Mouse (Mus musculus) embryonic stem cell, embryonic (primary cell): ENCODE results near the gene Rabl2.

Source experiments
- CTCF ChIA-PET, 4 experiments: fragments of 300-600 bp in 2 of 4; fragments of 350-600 bp in 2 of 4; sonication (Branson Sonifier 250); formaldehyde crosslinking; loops; one replicate each; lab custom pipeline; 2022; ENCODE audit warnings: inconsistent platforms in 2 of 4; lab: Charles Lee
- POLR2A ChIA-PET, 4 experiments: fragments of 300-600 bp in 2 of 4; fragments of 350-600 bp in 2 of 4; sonication (Branson Sonifier 250); formaldehyde crosslinking; loops; one replicate each; lab custom pipeline; 2022; ENCODE audit warnings: antibody characterized with exemption in 4 of 4, inconsistent platforms in 1 of 4; lab: Charles Lee

The Rabl2 gene

DNA sequence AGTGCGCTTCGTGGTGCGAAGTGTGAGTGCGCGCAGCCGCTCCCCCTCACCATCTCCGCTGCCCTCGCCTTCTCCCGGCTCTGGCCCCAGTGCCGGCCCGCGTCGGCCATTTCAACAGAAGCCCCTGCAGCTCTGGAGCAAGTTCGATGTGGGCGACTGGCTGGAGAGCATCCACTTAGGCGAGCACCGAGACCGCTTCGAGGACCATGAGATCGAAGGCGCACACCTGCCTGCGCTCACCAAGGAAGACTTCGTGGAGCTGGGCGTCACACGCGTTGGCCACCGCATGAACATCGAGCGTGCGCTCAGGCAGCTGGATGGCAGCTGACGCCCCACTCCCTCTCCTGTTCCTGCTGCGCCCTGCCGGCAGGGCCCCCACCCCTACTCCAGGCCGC is 33.7 kb downstream of the Rabl2 start:
- ChIA-PET CTCF (interaction anchor here in 3 of 4 experiments (0.7 to 3.1 kb wide), 5 partner anchors 9 to 105 kb away, joined by 3 to 10 read pairs (median 3); no protein-coding TSS in a partner anchor), POLR2A (interaction anchor here in 2 of 4 experiments (0.7 to 3.6 kb wide), 4 partner anchors 10 to 656 kb away, joined by 4 to 17 read pairs (median 6); no protein-coding TSS in a partner anchor)

DNA sequence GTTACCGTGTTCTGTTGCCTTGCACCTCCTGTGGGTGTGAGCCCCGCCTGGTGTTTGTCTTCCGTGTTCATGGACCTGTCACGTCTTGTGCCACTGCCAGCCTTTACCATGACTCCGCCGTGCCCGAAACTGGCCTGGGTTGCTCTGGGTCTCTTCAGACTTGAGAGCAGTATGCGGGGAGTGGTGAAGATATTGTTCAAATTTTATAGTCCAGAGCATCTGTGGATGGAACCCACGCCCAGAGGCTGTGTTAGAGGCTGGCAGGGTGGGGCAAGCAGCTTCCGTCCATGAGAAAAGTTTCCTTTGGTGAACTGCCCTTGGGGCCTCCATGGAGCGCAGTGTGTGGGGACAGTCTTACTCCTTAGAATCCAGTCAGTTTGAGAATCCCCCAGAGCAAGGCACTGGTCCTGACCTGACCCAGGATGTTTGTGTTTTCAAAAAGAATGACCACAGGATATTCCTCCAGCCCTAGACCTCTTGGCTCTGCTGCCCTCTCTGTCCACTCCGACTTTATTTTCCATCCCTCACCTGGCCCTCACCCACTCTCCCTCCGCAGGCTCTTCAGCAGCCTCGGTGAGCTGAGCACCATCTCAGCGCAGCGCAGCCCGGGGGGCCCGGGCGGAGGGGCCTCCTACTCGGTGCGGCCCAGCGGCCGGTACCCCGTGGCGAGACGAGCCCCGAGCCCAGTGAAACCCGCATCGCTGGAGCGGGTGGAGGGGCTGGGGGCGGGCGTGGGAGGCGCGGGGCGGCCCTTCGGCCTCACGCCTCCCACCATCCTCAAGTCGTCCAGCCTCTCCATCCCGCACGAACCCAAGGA is 34.3 kb downstream of the Rabl2 start:
- POLR2A ChIA-PET = interaction anchor here in 2 of 4 experiments (1.0 to 3.6 kb wide), 6 partner anchors 9 to 184 kb away, joined by 3 to 17 read pairs (median 4); partner anchors contain the start of gene Sco2 (in 1 of the 2)
- CTCF ChIA-PET = interaction anchor here in 2 of 4 experiments (1.1 to 3.1 kb wide), 5 partner anchors 8 to 58 kb away, joined by 3 to 10 read pairs (median 4); partner anchors contain the start of gene Shank3 (in 1 of the 2)

DNA sequence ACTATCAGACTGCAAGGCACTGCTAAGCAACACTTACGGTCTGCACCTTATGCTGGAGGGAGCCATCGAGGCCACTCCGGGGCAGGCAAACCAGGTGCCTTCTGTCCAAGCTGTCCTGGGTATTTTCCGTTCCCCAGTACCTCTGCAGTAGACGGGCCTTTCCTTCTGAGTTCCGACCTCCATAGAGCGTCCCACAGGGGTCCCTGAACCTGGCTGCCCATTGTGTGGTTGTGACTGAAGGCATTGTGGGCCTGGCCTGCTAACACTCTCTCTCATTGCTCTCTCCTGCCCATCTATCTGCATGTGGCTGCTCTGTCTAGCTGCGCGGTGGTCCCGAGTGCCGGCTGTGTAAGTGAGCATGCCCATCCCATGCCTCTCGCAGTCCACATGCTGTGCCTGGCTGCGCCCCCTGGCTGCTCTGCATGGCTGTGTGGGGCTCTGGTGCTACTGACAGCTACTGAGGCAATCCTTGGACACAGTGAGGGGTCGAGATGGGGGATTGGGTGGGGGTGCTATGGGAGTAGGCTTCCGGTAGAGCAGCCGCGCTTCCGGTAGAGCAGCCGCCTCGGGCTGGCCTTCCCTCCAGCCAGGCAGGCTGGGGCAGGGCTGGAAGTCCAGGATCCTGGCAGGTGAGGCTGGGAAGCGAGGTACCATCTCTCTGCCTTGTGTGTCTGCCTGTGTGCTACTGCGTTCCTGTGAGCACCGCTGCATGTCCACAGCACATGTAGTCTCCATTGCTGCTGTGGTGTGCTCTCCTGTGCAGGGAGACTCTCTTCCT is 35.1 kb downstream of the Rabl2 start:
- POLR2A ChIA-PET = interaction anchor here in 3 of 4 experiments (0.6 to 3.6 kb wide), 6 partner anchors 8 to 183 kb away, joined by 3 to 17 read pairs (median 3); partner anchors contain the start of gene Sco2 (in 1 of the 3)
- CTCF ChIA-PET = interaction anchor here in 3 of 4 experiments (0.6 to 1.5 kb wide), 5 partner anchors 8 to 58 kb away, joined by 3 to 5 read pairs (median 3); partner anchors contain the start of gene Shank3 (in 1 of the 3)

DNA sequence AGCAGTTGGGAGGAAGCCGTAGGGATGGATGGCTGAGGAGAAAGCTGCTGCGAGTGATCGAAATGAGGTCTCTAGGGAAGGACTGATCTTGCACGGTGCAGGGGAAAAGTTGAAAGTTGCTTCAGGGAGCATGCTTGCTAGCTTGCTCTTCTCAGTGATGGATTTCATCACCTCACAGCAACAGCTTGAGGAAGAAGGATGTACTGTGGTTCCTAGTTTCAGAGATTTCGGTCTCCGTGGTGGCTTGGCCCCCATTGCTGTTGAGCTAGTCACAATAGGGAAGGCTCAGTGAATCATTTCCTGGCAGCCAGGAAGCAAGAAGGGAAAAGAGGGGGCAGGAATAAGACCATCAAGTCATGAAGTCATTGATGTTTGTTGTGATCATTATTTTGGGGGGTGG is 36.1 kb downstream of the Rabl2 start:
- ChIA-PET POLR2A (interaction anchor here in 2 of 4 experiments (1.1 to 1.4 kb wide), 2 partner anchors 11 to 182 kb away, joined by 3 read pairs; partner anchors contain the start of gene Sco2 (in 1 of the 2)), CTCF (interaction anchor here in 2 of 4 experiments (1.2 to 1.5 kb wide), 2 partner anchors 13 to 25 kb away, joined by 3 read pairs; no protein-coding TSS in a partner anchor)

DNA sequence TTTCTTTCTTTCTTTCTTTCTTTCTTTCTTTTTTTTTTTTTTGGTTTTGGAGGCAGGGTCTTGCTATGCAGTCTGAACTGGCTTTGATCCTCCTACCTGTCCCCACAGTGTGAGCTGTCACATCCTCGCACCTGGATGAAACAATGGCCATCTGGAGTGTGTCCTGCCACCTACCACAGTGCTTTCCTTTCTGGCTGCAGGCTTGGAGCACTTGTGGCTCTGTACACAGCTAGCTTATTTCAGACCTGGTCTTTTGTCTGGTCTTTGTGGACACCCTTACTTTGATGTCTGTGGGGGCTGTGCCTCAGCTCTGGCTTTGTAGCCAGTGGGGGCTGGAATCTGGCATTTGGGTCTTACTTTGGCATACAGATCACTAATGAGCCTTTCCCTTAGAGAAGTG is 40.0 kb downstream of the Rabl2 start:
- CTCF ChIA-PET = no interaction called here
- POLR2A ChIA-PET = interaction anchor here in 1 of 4 experiments (1.0 kb wide), 1 partner anchor 196 kb away, joined by 3 read pairs; the partner anchor contains the start of genes Lmf2 and Ncaph2

DNA sequence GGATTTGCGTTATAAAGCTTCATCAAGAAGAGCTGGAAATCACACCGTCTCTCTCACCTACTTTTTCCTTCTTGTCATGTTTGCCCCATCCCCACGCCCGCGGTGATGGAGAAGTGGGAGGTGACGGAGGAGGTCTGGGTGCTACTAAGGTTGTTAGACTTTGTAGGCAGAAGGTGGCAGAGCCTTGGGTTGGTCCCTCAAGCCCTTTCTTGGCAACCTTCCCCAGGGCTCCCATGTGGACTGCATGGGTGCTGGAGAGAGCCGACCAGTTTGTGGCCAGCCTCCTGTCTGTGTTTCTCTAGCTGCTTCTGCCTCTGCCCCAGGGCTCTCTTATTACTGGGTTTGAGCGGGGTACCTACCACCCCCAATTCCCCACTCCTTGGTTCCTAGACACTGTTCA is 41.2 kb downstream of the Rabl2 start:
- CTCF ChIA-PET = interaction anchor here in 1 of 4 experiments (1.1 kb wide), 1 partner anchor 20 kb away, joined by 3 read pairs; no protein-coding TSS in a partner anchor
- POLR2A ChIA-PET = interaction anchor here in 1 of 4 experiments (1.1 to 1.4 kb wide), 2 partner anchors 10 to 41 kb away, joined by 3 read pairs; partner anchors contain the start of gene Rabl2

DNA sequence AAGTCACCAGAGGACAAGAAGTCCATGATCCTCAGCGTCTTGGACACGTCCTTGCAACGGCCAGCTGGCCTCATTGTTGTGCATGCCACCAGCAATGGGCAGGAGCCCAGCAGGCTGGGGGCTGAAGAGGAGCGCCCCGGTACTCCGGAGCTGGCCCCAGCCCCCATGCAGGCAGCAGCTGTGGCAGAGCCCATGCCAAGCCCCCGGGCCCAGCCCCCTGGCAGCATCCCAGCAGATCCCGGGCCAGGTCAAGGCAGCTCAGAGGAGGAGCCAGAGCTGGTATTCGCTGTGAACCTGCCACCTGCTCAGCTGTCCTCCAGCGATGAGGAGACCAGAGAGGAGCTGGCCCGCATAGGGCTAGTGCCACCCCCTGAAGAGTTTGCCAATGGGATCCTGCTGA is 42.9 kb downstream of the Rabl2 start:
- ChIA-PET CTCF (interaction anchor here in 3 of 4 experiments (0.6 to 2.9 kb wide), 11 partner anchors 8 to 119 kb away, joined by 3 to 23 read pairs (median 5); partner anchors contain the start of gene Chkb (in 1 of the 3)), POLR2A (interaction anchor here in 3 of 4 experiments (0.7 to 3.7 kb wide), 7 partner anchors 9 to 123 kb away, joined by 3 to 17 read pairs (median 3); partner anchors contain the start of gene Cpt1b (in 1 of the 3))

DNA sequence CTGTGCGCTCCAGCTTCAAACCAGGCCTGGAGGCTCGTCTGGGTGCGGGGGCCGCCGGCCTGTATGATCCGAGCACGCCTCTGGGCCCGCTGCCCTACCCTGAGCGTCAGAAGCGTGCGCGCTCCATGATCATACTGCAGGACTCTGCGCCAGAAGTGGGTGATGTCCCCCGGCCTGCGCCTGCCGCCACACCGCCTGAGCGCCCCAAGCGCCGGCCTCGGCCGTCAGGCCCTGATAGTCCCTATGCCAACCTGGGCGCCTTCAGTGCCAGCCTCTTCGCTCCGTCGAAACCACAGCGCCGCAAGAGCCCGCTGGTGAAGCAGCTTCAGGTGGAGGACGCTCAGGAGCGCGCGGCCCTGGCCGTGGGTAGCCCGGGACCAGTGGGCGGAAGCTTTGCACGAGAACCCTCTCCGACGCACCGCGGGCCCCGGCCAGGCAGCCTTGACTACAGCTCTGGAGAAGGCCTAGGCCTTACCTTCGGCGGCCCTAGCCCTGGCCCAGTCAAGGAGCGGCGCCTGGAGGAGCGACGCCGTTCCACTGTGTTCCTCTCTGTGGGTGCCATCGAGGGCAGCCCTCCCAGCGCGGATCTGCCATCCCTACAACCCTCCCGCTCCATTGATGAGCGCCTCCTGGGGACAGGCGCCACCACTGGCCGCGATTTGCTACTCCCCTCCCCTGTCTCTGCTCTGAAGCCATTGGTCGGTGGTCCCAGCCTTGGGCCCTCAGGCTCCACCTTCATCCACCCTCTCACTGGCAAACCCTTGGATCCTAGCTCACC is 43.7 kb downstream of the Rabl2 start:
- POLR2A ChIA-PET = interaction anchor here in 3 of 4 experiments (0.6 to 3.7 kb wide), 13 partner anchors 9 to 176 kb away, joined by 3 to 17 read pairs (median 3); partner anchors contain the start of gene Cpt1b (in 1 of the 3)
- CTCF ChIA-PET = interaction anchor here (0.5 to 2.9 kb wide), 17 partner anchors 9 to 119 kb away, joined by 3 to 23 read pairs (median 3); partner anchors contain the start of gene Chkb (in 1 of the 4)

DNA sequence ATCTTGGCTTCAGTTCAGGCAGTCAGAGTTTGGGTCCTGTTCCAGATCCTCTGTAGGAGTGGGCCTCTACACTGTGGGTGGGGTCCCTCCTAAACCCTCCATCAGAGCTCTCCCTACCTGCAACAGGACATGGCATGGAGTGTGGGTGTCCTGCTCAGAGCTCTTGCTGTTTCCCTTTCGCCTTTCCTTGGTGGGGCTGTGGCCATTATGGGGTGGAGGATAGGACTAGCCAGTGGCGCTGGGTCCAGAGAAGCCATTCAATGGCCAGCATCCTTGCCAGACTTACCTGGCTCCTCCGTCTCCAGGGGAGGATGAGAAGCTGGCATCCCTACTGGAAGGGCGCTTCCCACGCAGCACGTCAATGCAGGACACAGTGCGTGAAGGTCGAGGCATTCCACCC is 44.4 kb downstream of the Rabl2 start:
- ChIA-PET CTCF (interaction anchor here in 3 of 4 experiments (1.0 to 2.9 kb wide), 12 partner anchors 9 to 119 kb away, joined by 3 to 23 read pairs (median 4); partner anchors contain the start of gene Chkb (in 1 of the 3)), POLR2A (interaction anchor here in 2 of 4 experiments (0.9 to 3.7 kb wide), 6 partner anchors 11 to 175 kb away, joined by 3 to 17 read pairs (median 4); no protein-coding TSS in a partner anchor)

DNA sequence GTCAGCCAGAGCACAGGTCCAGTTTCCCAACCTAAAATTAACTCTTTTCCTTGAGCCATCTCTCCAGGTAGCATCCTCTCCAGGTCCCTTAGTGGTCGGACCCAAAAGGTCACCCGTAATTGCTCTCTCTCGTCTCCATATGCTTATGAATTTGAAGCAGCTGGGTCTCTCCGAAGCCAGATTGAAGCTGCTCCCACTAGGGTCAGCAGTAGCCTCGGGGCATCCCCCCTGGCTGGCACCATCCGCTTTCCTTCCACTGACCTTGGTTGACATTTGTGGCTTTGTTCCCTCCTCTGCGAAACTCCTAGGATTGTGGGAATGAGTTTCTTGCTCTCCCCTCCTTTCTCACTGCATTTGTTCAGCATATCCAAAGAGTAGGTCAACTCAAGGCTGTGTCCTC is 47.6 kb downstream of the Rabl2 start:
- POLR2A ChIA-PET = interaction anchor here in 1 of 4 experiments (0.6 to 0.7 kb wide), 2 partner anchors 11 to 150 kb away, joined by 3 to 4 read pairs; no protein-coding TSS in a partner anchor

DNA sequence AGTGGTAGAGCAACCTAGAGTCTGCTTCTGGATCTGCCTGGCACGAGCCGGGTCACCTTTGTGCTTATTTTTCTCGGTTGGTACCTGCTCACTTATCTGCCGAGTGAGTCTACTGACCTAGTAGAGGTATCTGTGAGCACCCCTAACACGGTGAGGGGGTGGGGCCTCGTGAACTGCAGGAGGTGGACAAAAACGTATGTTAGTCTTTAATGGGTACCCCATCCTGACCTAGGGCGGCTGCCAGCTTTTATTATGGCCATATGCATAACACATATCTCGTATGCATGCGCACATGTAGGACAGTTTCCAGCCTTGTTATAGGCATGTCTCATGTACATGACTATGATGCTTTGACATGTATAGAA is 57.9 kb downstream of the Rabl2 start:
- CTCF ChIA-PET = no interaction called here
- POLR2A ChIA-PET = no interaction called here

More for the DNA sequence above, 47.6 kb downstream of the Rabl2 start:
- CTCF ChIA-PET = interaction anchor here in 1 of 4 experiments (0.7 kb wide), 1 partner anchor 14 kb away, joined by 3 read pairs; no protein-coding TSS in a partner anchor

DNA sequence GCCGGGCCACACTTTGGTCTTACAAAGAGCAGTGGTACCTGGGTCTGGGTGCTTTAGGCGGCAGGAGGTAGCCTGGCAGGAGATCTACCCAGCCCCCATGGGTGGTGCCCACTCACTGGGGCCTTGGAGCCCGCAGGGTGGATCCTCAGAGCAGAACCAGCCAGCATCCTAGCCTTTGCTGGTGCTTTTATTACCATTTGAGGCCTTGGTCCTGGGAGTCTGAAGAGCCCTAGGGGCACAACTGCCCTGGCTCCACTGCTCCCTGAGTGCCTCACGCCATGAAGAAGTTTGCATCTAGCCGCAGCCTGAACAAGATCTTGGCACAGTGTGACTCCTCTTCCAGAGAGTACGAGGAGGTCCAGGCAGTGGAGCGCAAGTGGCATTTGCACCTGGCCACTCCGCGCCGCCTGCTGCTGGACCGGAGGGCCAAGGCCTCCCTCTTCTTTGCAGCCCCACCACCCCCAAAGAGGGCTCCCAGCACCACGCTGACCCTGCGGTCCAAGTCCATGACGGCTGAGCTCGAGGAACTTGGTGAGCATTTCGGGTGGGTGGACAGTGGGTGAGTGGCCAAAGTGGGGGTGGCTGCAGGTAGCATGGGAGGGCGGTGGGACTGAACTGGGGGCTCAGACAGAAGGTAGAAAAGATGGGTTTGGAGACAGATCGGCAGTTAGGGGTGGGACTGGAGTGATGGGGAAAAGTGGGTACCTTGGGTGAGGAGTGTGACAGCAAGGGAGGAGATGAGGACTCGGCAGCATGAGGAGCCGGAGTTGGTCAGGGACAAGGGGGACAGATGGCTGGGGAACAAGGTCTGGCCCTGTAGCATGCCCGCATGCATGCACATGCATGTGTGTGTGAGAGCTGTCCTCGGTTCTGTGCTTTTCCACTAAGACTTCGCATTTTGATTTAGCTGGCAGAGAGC is 58.5 kb downstream of the Rabl2 start:
- POLR2A ChIA-PET = interaction anchor here in 1 of 4 experiments (0.8 kb wide), 1 partner anchor 28 kb away, joined by 3 read pairs; no protein-coding TSS in a partner anchor
- CTCF ChIA-PET = no interaction called here
